Mouse (Mus musculus): Measurements from ENCODE around the gene Med24. TPM values are rescaled to one million over a fixed set of nuclear protein-coding genes. Genes with fewer than 3 reads are reported as not detected.
A peak's percentile ranks its signal among the peaks of the same experiment; 100 is the strongest.
"Not testable (repeated sequence)": the region's sequence is repeated elsewhere in the genome, so short reads cannot be mapped to it uniquely, and the experiment has no call there.

The Med24 gene
- total and polyA plus RNA-seq, 3 experiments = 45.3 to 99.6 (median 55.1) TPM

- DNase-seq = no peak
These were observed 35.5 kb downstream of the Med24 start for GRCm38 (mm10) chr11:98693746-98694145.

DNA sequence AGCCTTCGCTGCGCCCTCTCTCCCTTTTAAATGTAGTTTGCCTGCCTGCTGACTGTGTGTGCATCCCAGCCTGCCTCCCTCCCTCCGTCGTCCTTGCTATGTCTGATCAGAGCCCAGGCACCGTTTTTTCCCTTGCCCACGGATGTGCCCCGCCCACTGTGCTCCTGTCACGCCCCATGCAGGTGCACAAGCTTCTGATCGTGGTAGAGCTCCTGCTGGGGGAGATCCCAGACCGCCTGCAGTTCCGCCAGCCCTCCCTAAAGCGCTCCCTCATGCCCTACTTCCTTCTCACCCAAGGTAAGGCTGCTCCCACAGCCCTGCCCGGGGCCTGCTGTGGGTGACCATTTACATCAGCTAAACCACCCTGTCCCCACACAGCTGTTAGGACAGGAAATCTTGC, 36.0 kb downstream of the Med24 start:
- DNase-seq = no peak

- no peak for DNase-seq
These were observed 41.2 kb downstream of the Med24 start for GRCm38 (mm10) chr11:98688009-98688408.

DNA sequence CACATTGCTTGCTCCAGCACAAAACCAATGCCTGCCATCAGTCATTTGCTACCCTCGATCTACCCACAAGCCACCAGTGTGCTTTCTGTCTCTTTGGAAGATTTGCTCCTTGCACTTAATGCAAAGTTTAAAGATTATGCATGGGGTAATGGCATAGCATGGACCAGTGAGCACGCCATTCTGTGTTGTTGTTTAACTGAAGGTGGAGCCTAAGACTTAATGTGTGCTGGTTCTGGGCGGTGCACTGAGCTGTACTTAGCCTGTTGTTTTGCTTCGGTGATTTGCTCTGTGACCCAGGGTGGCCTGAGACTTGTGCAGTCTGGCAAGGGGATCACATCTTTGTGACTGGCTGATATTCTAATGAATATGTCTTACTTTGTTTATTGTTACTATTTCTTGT, 42.3 kb downstream of the Med24 start:
- DNase-seq = no peak

- no peak for DNase-seq
These were observed 43.6 kb downstream of the Med24 start for GRCm38 (mm10) chr11:98685642-98686041.

- no peak for DNase-seq
These were observed 46.4 kb downstream of the Med24 start for GRCm38 (mm10) chr11:98682811-98683210.

DNA sequence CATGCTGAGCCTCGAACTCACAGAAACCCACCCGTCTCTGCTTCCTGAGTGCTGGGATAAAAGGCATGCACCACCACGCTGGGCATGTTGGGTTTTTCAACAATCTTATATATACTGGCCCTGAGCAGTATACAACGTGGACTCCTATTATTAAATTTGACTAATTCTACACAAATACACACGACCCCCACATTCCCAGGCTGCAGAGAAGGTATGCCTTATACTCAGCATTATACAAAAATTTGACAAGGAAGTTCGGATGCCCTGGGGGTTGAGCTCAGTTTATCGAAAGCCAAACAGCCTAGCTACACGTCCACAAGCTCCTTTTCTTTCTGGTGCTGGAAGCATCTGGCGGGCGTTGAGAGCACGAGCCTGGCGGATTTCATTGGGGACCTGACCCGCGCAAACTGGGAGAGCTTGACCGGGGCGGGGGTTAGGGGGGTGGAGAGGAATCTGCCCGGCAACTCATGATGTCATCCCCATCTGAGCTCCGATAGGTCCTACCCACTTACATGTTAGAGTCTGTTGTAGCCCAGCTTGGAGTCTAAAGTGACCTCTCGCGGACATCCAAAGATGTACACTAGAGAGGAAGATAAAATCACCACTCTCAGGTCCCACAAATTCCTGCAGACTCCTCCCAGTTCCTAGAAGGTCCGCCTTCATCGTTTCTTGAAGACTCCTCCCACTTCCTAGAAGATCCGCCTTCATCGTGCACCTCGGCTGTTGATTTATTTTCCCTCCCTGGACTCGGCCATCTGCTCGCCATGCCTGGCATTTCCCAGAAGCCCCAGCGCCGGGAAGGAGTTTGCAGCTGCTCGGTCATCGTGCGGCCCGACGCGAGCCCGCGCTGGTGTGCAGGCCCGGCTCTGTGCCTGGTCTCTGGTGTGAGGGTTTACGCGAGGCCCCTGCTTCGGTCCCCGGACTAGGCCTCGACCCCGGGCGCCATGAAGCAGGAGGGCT, 47.2 kb downstream of the Med24 start, which contains the start of gene Psmd3:
TSS of gene Psmd3 (plus strand) at position 769 of the 960 bp plus-strand sequence.
- DNase-seq = peak; percentile 98

DNA sequence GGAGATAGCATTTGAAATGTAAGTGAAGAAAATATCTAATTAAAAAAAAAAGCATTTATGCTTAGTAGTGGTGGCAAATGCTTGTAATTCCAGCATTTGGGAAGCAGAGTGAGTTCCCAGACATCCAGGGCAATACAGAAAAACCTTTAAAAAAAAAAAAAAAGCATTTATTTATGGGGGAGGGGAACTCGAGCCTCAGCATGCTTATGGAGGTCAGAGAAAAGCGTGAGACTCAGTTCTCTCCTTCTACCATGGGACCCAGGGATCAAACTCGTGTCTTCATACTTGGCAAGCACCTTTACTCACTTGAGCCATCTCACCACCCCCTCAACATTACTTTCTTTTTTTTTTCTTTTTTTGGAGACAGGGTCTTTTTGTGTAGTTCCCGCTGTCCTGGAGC, 48.0 kb downstream of the Med24 start:
- no peak for DNase-seq

DNA sequence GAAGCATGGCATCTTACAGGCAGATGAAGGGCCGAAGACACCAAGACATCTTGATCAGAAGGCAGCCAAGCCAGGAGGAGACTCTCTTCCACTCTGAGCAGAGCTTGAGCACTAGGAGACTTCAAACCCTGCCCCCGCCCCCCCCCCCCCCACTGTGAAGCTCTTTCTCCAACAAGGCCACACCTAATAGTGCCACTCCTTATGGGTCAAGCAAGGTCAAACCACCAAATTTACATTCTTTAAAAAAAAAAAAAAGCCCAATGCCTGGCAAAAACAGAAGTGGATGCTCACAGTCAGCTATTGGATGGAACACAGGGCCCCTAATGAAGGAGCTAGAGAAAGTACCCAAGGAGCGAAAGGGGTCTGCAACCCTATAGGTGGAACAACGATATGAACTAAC, 48.6 kb downstream of the Med24 start:
- DNase-seq = not testable (repeated sequence)

DNA sequence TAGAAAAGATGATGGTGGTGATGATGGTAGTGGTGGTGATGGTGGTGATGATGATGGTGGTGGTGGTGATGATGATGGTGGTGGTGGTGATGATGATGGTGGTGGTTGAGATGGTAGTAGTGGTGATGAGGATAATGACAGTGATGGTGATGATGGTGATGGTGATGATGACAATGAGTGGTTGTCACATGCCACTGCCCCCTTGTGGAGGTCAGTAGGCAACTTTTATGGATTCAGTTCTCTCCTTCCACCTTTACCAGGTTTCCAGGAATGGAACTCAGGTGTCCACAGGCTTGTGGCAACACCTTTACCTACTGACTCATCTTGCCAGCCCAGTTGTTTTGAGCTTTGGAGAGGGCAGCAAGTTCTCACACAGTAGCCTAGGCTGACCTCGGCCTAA, 49.2 kb downstream of the Med24 start:
- no peak for DNase-seq

DNA sequence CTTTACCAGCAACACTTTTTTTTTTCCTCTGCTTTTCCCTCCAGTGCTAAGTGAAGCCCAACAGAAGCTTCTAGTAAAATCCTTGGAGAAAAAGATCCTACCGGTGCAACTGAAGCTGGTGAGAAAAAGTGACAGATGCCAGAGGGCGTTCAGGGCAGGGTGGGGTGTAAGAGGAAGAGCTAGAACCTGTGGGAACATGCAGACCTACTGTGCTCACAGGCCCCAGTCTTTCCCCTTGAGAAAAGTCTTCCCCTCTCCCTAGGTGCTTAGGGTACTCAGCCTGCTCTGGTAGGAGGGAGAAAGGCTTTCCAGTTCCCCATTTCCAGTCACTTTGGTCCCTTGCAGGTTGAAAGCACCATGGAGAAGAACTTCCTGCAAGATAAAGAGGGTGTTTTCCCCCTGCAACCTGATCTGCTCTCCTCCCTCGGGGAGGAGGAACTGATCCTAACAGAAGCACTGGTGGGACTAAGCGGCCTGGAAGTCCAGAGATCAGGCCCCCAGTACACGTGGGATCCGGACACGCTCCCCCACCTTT, 53.3 kb downstream of the Med24 start:
- no peak for DNase-seq

DNA sequence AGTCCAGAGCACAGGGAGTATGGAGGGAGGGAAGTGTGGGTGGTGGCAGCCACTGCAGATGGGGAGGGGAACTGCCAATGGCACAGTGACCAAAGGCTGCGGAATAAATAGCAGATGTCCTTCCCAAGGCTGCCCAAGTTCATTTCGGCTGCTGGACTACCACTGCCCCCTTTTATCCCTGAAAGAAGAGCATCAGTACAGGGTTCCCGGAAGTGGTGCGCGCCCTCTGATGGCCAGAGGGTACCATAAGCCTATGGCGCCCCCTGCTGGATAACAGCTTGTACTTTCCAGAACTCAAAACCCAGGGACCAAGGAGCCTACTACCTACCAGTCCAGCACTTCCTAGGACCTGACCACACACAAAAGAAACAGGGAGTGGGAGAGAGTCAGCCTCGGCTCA, 56.1 kb downstream of the Med24 start:
- DNase-seq = peak; percentile 47

DNA sequence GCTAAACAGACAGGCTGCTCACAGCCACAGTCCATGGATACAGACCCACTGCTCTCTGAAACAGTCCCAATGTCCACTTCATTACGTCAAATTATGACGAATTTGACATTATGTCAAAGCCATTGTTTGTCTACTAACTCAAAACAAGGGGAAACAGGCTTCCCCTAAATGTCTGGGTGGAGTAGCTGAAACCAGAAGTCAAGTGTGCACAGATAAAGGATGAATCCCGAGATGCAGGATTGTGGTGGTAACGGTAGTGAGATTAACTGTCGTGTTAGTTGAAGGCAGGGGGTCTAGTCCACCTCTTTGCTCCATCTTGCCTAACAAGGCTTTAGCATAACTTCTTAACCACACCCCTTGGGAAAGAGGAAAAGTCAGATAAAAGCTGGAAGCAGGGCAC, 56.8 kb downstream of the Med24 start:
- DNase-seq = no peak

DNA sequence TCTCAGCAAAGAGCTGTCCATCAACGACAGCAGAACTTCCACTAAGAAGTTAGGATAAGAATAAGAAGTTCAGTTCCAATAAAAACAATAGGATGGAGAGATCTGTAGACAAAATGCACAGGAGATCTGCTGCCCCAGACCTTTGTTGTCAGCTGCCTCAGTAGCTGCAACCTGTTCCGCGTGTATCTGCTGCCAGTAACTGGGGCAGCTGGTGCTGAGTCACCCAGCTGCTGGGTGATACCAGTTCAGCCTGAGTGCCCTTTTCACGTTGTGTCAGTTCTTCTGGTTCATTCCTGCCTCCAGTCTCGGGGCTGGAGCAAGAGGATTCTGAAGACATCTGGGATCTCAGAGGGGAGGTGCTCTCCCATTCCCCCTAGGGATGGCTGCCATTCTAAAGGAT, 57.4 kb downstream of the Med24 start:
- peak; percentile 57 for DNase-seq

DNA sequence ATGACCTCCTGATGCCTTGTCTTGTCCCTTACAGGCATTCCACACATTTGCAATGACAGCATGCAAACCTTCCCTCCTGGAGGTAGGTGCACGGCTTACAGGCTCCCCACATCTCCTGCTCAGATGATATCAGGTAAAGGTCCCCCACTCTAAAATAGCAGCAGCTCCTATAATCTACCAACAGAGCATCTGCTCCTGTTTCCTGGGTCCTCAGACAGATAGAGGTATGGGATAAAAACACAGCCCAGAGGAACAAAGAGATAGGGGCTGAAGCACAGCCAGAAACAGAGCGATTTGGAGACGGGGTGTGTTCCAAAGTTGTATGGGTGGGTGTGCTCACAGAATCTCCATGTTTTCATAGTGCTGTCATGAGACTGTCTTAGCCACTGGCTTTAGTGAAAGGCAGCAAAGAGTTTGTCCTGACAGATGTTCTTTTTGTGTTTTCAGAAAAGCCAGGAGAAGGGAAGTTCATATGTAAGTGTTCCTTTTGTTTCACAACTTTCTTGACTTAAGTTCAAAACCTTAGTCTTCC, 57.9 kb downstream of the Med24 start:
- DNase-seq = no peak

- DNase-seq = no peak
These were observed 60.3 kb downstream of the Med24 start for GRCm38 (mm10) chr11:98668984-98669383.

- DNase-seq = no peak
These were observed 65.1 kb downstream of the Med24 start, which contains the start of gene Gsdma for GRCm38 (mm10) chr11:98664091-98664490. TSS of gene Gsdma (plus strand) at chr11:98664351.

- DNase-seq = peak; percentile 28
These were observed 68.7 kb downstream of the Med24 start for GRCm38 (mm10) chr11:98660517-98660916.

GRCm38 (mm10) chr11:98655076-98655475, 74.2 kb downstream of the Med24 start:
- DNase-seq = peak; percentile 48

Measured in adrenal gland, adult 2 months (tissue).